7 mouse cellular contexts compared by ENCODE assay signal in genomic region chr14:26532752-26533151, GRCm38 (mm10). TPM values are rescaled to one million over a fixed set of nuclear protein-coding genes. Genes with fewer than 3 reads are reported as not detected.
DNase-seq lines count a peak whose midpoint lies in the region; ATAC-seq and TF ChIP-seq lines count a peak whose summit lies in the region.

No protein-coding gene starts in this region.

- H3K9ac ChIP-seq in CH12.LX (ENCODE audit: insufficient read depth, low read depth): peak overlapping the region; percentile 96; the same call in 1 of the 2 replicates
- H3K9ac ChIP-seq in forebrain, postnatal 0 days: 0 out of 2 replicates have a peak overlapping the region, but pooled peaks have one; percentile 81
- H3K9ac ChIP-seq in liver, embryonic 15.5 days: peak overlapping the region; percentile 97

- peaks cover 0 to 24% of the 10 kb centered on the region in 2 experiments for H3K36me3 ChIP-seq in CH12.LX (replicated peaks in 1 of 2; ENCODE audit: control insufficient read depth in 1 of 2, insufficient read depth in 1 of 2, low read length in 1 of 2)
- H3K36me3 ChIP-seq in forebrain, postnatal 0 days (ENCODE audit: insufficient read depth): no peaks in the 10 kb centered on the region
- H3K36me3 ChIP-seq in liver, embryonic 15.5 days (replicated peaks): peaks cover 10% of the 10 kb centered on the region; the same call in 1 of the 2 replicates

- TF ChIP-seq EP300 in CH12.LX (IDR thresholded peaks at IDR 0.05; ENCODE audit: low read length): no peak

- dilution Hi-C loops in CH12.LX (cut with MboI; ENCODE audit: extremely low pct_ligation_motif_present, extremely low pct_unique_long_range_greater_than_20kb, low sequenced_read_pairs): no loop called here

- H3K27me3 ChIP-seq in CH12.LX (replicated peaks): no peaks in the 10 kb centered on the region
- no peaks in the 10 kb centered on the region for H3K27me3 ChIP-seq in forebrain, postnatal 0 days (ENCODE audit: insufficient read depth, low read length)
- H3K27me3 ChIP-seq in liver, embryonic 15.5 days: no peaks in the 10 kb centered on the region

- in situ Hi-C loops in CH12.LX (cut with MboI; ENCODE audit: low pct_ligation_motif_present, low pct_unique_long_range_greater_than_20kb, low sequenced_read_pairs): no loop called here

- peaks cover 56% of the 10 kb centered on the region for H3K79me2 ChIP-seq in CH12.LX (replicated peaks; ENCODE audit: control insufficient read depth, extremely low read depth, insufficient read depth, poor library complexity, severe bottlenecking)

- peaks cover 0 to 40% of the 10 kb centered on the region in 2 experiments; a peak in 2 of 4 replicates for H3K4me1 ChIP-seq in CH12.LX (ENCODE audit: control insufficient read depth in 1 of 2, insufficient read depth in 2 of 2)
- H3K4me1 ChIP-seq in forebrain, postnatal 0 days (ENCODE audit: insufficient read depth): peaks cover 30% of the 10 kb centered on the region
- H3K4me1 ChIP-seq in liver, embryonic 15.5 days (replicated peaks): peaks cover 60% of the 10 kb centered on the region

- no peaks in the 10 kb centered on the region for H3K9me3 ChIP-seq in CH12.LX (replicated peaks; ENCODE audit: low read length)
- no peaks in the 10 kb centered on the region for H3K9me3 ChIP-seq in forebrain, postnatal 0 days (ENCODE audit: low read length)
- no peaks in the 10 kb centered on the region for H3K9me3 ChIP-seq in liver, embryonic 15.5 days (replicated peaks)

- H3K4me2 ChIP-seq in CH12.LX (ENCODE audit: insufficient read depth, low read depth, poor library complexity, severe bottlenecking): peak overlapping the region; percentile 91
- H3K4me2 ChIP-seq in forebrain, postnatal 0 days (ENCODE audit: low read depth): peak overlapping the region; percentile 96
- H3K4me2 ChIP-seq in liver, embryonic 15.5 days: peak overlapping the region; percentile 96

- 54% methylated on average over 9 of the region's 9 CpGs for WGBS in forebrain, postnatal 0 days
- WGBS in liver, embryonic 15.5 days (ENCODE audit: insufficient replicate concordance): 33% methylated on average over 9 of the region's 9 CpGs

- ATAC-seq in forebrain, postnatal 0 days: no peak
- ATAC-seq in liver, embryonic 15.5 days (ENCODE audit: insufficient read depth): no peak

- DNase-seq in 3T3-L1 (ENCODE audit: low read depth, low spot score): peak; percentile 15
- DNase-seq in CH12.LX (ENCODE audit: extremely low read depth): no peak
- DNase-seq in forebrain, postnatal 0 days: no peak
- no peak for DNase-seq in adrenal gland, adult 2 months
- no peak for DNase-seq in thymus, postnatal 14 days
- DNase-seq in cerebellum, adult 11 months: no peak

- no peak overlapping the region for H3K27ac ChIP-seq in CH12.LX (ENCODE audit: insufficient read depth, low read depth)
- H3K27ac ChIP-seq in forebrain, postnatal 0 days (ENCODE audit: low read depth, low read length): no peak overlapping the region
- peak overlapping the region; percentile 87; the same call in 1 of the 2 replicates for H3K27ac ChIP-seq in liver, embryonic 15.5 days (replicated peaks)

- no peak for TF ChIP-seq POLR2A in CH12.LX (IDR thresholded peaks at IDR 0.05; ENCODE audit: low read depth, low read length)

- no peak for TF ChIP-seq RAD21 in CH12.LX (IDR thresholded peaks at IDR 0.05; ENCODE audit: low read depth, low read length)

- H3K4me3 ChIP-seq in CH12.LX (replicated peaks in 1 of 3; ENCODE audit: low read depth in 2 of 3, low read length in 2 of 3, poor library complexity in 1 of 3): peak overlapping the region; percentile 74 to 100 (median 95)
- H3K4me3 ChIP-seq in forebrain, postnatal 0 days (ENCODE audit: low read depth, low read length): peak overlapping the region; percentile 88
- H3K4me3 ChIP-seq in liver, embryonic 15.5 days (replicated peaks): peak overlapping the region; percentile 93

- TF ChIP-seq CTCF in CH12.LX (conservative IDR thresholded peaks at IDR 0.05 in 1 of 2, IDR thresholded peaks at IDR 0.05 in 1 of 2; ENCODE audit: low read depth in 2 of 2, low read length in 2 of 2): no peak
- no peak for TF ChIP-seq CTCF in forebrain, postnatal 0 days (IDR thresholded peaks at IDR 0.05; ENCODE audit: low read depth)

TF ChIP-seq in CH12.LX, 34 proteins besides CTCF, POLR2A, EP300 and RAD21:
- TF ChIP-seq TBP (conservative IDR thresholded peaks at IDR 0.05; ENCODE audit: low read depth, low read length) (0 out of 2 replicates have a peak, but pooled peaks have one; percentile 21), NELFE (IDR thresholded peaks at IDR 0.05; ENCODE audit: low read depth, low read length) (no peak)

RNA-seq across cellular contexts. Expression of gene Slmap, which starts 2.0 kb away (rescaled TPM):
- total RNA-seq in CH12.LX (2012; rRNA removed): 17.2 and 19.0 TPM in 2 replicates
- total RNA-seq in CH12.LX (2014; rRNA removed): 51.0 and 54.2 TPM in 2 replicates
- 61.0 and 64.0 TPM in 2 replicates for polyA plus RNA-seq in CH12.LX (2012; ENCODE audit: insufficient read length, low read depth)
- total RNA-seq in forebrain, postnatal 0 days (2014; rRNA removed): 23.9 and 27.2 TPM in 2 replicates
- polyA plus RNA-seq in forebrain, postnatal 0 days (2015; fragmentation: Nextera tagmentation; extraction: Ambion mirVana): 6.8 and 9.9 TPM in 2 replicates
- polyA plus RNA-seq in liver, embryonic 15.5 days (2015; fragmentation: Nextera tagmentation; extraction: Ambion mirVana): 8.6 and 9.1 TPM in 2 replicates
- 10 to 100 TPM; 87.7 to 90.0 TPM for total RNA-seq in adrenal gland, adult 2 months (2021)
- 54.3 and 54.4 TPM in 2 replicates for polyA plus RNA-seq in adrenal gland, adult 2 months (2012; rRNA removed)

RNA-seq across cellular contexts. Expression of gene Dennd6a, which starts 40.9 kb away (rescaled TPM):
- total RNA-seq in CH12.LX (2012; rRNA removed) (6.5 and 7.3 TPM in 2 replicates), CH12.LX (2014; rRNA removed) (21.2 and 22.9 TPM in 2 replicates)
- 11.9 and 13.0 TPM in 2 replicates for polyA plus RNA-seq in CH12.LX (2012; ENCODE audit: insufficient read length, low read depth)
- total RNA-seq in forebrain, postnatal 0 days (2014; rRNA removed): 23.5 and 30.7 TPM in 2 replicates
- 6.8 and 11.9 TPM in 2 replicates for polyA plus RNA-seq in forebrain, postnatal 0 days (2015; fragmentation: Nextera tagmentation; extraction: Ambion mirVana)
- 10.2 and 10.8 TPM in 2 replicates for polyA plus RNA-seq in liver, embryonic 15.5 days (2015; fragmentation: Nextera tagmentation; extraction: Ambion mirVana)
- total RNA-seq in adrenal gland, adult 2 months (2021): 10 to 100 TPM; 33.3 to 36.4 TPM
- 11.7 and 11.8 TPM in 2 replicates for polyA plus RNA-seq in adrenal gland, adult 2 months (2012; rRNA removed)
